Mouse (Mus musculus): ENCODE results near the gene Ankrd28. TPM values are rescaled to one million over a fixed set of nuclear protein-coding genes. Genes with fewer than 3 reads are reported as not detected.

Gene Ankrd28
- total and polyA plus RNA-seq, 2 experiments from 2014 or later = 6.9 to 29.1 TPM

DNA sequence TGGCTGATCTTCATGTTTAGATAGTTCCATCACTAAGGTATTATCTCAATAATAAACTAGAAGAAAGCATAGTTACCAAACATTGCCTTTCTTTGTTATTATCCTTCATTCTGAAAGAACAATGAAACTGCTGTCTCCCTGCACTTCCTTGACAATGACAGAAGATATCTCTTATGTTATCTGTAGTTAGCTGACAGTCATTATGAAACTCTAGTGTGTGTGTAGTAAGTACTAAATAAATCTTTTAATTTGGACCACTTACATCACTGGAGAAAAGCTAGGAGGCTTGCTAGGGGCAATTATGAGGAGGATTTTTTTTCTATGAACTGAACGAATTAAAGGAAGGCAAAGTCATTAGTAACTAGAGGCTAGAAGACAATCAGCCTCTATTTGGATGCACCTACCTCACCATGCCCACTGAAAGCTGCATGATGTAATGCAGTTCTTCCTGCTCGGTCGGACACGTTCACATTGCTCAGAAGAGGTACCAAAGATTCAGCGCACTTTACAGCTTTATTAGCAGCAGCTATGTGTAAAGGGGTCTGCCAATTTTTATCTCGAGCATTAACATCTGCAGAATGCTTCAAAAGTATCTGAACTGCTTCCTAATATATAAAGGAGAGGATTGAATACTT lies 82.1 kb downstream of the Ankrd28 start:
- Histone ChIP-seq H3K27ac (ENCODE audit: low read depth, low read length) (no peak overlapping the region), H3K4me1 (ENCODE audit: insufficient read depth) (no peaks in the 10 kb centered on the region), H3K9ac (no peak overlapping the region), H3K27me3 (ENCODE audit: insufficient read depth, low read length) (no peaks in the 10 kb centered on the region), H3K4me2 (ENCODE audit: low read depth) (no peak overlapping the region), H3K4me3 (ENCODE audit: low read depth, low read length) (no peak overlapping the region), H3K36me3 (ENCODE audit: insufficient read depth) (peaks cover 16% of the 10 kb centered on the region; the same call in 1 of the 2 replicates), H3K9me3 (ENCODE audit: low read length) (no peaks in the 10 kb centered on the region)
- no peak for TF ChIP-seq CTCF (IDR thresholded peaks at IDR 0.05; ENCODE audit: low read depth)
- ATAC-seq (no peak), DNase-seq (no peak)
- WGBS = 43% methylated on average over 6 of the region's 6 CpGs

DNA sequence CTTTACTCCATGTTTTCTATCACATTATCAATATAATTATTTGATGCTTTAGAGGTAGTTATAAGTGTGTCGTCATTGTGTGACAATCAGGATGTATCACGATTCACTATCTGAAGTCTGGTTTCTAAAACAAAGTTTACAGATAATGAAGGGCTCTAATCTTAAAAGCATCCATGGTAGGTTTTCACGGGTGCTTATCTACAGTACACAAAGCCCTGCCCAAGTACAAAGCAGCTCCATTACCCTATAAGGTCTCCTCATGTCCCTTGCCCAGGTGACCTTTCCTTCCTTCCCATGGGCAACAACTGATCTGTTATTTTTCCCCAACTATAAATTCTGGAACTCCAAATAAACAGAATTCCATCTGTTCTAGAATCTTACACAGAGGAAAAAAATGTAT lies 87.9 kb downstream of the Ankrd28 start:
- TF ChIP-seq CTCF (IDR thresholded peaks at IDR 0.05; ENCODE audit: low read depth) = no peak
- H3K9me3 ChIP-seq (ENCODE audit: low read length) = no peaks in the 10 kb centered on the region
- H3K4me2 ChIP-seq (ENCODE audit: low read depth) = no peak overlapping the region
- H3K4me3 ChIP-seq (ENCODE audit: low read depth, low read length) = no peak overlapping the region
- H3K9ac ChIP-seq = no peak overlapping the region
- no peaks in the 10 kb centered on the region for H3K27me3 ChIP-seq (ENCODE audit: insufficient read depth, low read length)
- no peak for ATAC-seq
- no peak for DNase-seq
- WGBS = 90% methylated on average over 3 of the region's 3 CpGs
- no peak overlapping the region for H3K27ac ChIP-seq (ENCODE audit: low read depth, low read length)
- H3K4me1 ChIP-seq (ENCODE audit: insufficient read depth) = no peaks in the 10 kb centered on the region
- H3K36me3 ChIP-seq (ENCODE audit: insufficient read depth) = peaks cover 39% of the 10 kb centered on the region

- H3K9me3 ChIP-seq (ENCODE audit: low read length) = no peaks in the 10 kb centered on the region
- H3K27ac ChIP-seq (ENCODE audit: low read depth, low read length) = no peak overlapping the region
- ATAC-seq = no peak
- no peak overlapping the region for H3K4me2 ChIP-seq (ENCODE audit: low read depth)
- no peak overlapping the region for H3K4me3 ChIP-seq (ENCODE audit: low read depth, low read length)
- WGBS = 87% methylated on average over 2 of the region's 2 CpGs
- no peaks in the 10 kb centered on the region for H3K4me1 ChIP-seq (ENCODE audit: insufficient read depth)
- H3K36me3 ChIP-seq (ENCODE audit: insufficient read depth) = peaks cover 23% of the 10 kb centered on the region
- no peak for TF ChIP-seq CTCF (IDR thresholded peaks at IDR 0.05; ENCODE audit: low read depth)
- no peak overlapping the region for H3K9ac ChIP-seq
- no peak for DNase-seq
- H3K27me3 ChIP-seq (ENCODE audit: insufficient read depth, low read length) = no peaks in the 10 kb centered on the region
Observed at GRCm38 (mm10) chr14:31734811-31735210, 95.6 kb downstream of the Ankrd28 start.

DNA sequence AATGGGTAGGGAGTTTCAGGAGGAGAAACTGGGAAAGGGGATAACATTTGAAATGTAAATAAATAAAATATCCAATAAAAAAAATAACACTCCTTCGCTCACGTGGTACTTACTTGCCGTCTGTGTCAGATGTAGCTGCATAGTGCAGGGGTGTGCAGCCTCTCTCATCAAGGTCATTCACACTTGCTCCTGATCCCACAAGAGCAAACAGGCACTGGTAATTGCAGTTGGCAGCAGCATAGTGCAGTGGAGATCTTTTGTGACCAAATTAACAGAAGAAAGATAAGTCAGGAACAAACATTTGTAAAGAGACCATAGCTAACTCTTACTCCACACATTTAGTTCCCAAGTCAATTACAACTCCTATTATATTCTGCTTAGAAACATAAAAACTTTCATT lies 102.9 kb downstream of the Ankrd28 start:
- H3K9me3 ChIP-seq (ENCODE audit: low read length) = no peaks in the 10 kb centered on the region
- DNase-seq = no peak
- H3K9ac ChIP-seq = no peak overlapping the region
- H3K4me3 ChIP-seq (ENCODE audit: low read depth, low read length) = no peak overlapping the region
- H3K36me3 ChIP-seq (ENCODE audit: insufficient read depth) = peaks cover 36% of the 10 kb centered on the region
- no peak overlapping the region for H3K27ac ChIP-seq (ENCODE audit: low read depth, low read length)
- no peak overlapping the region for H3K4me2 ChIP-seq (ENCODE audit: low read depth)
- TF ChIP-seq CTCF (IDR thresholded peaks at IDR 0.05; ENCODE audit: low read depth) = no peak
- no peaks in the 10 kb centered on the region for H3K27me3 ChIP-seq (ENCODE audit: insufficient read depth, low read length)
- no peaks in the 10 kb centered on the region for H3K4me1 ChIP-seq (ENCODE audit: insufficient read depth)
- ATAC-seq = no peak
- WGBS = 88% methylated on average over 3 of the region's 3 CpGs

- WGBS = 51% methylated on average over 1 of the region's 1 CpGs
- Histone ChIP-seq H3K4me1 (ENCODE audit: insufficient read depth) (no peaks in the 10 kb centered on the region), H3K9me3 (ENCODE audit: low read length) (no peaks in the 10 kb centered on the region), H3K4me2 (ENCODE audit: low read depth) (no peak overlapping the region), H3K27ac (ENCODE audit: low read depth, low read length) (no peak overlapping the region), H3K27me3 (ENCODE audit: insufficient read depth, low read length) (no peaks in the 10 kb centered on the region), H3K4me3 (ENCODE audit: low read depth, low read length) (no peak overlapping the region), H3K9ac (no peak overlapping the region), H3K36me3 (ENCODE audit: insufficient read depth) (peaks cover 44% of the 10 kb centered on the region)
- DNase-seq = no peak
- TF ChIP-seq CTCF (IDR thresholded peaks at IDR 0.05; ENCODE audit: low read depth) = no peak
- ATAC-seq = no peak
Observed at GRCm38 (mm10) chr14:31722746-31723145, 107.7 kb downstream of the Ankrd28 start.

GRCm38 (mm10) chr14:31721256-31721655 lies 109.2 kb downstream of the Ankrd28 start:
- H3K36me3 ChIP-seq (ENCODE audit: insufficient read depth) = peaks cover 42% of the 10 kb centered on the region
- H3K9ac ChIP-seq = no peak overlapping the region
- DNase-seq = no peak
- ATAC-seq = no peak
- no peak overlapping the region for H3K27ac ChIP-seq (ENCODE audit: low read depth, low read length)
- no peaks in the 10 kb centered on the region for H3K27me3 ChIP-seq (ENCODE audit: insufficient read depth, low read length)
- H3K4me1 ChIP-seq (ENCODE audit: insufficient read depth) = no peaks in the 10 kb centered on the region
- no peak for TF ChIP-seq CTCF (IDR thresholded peaks at IDR 0.05; ENCODE audit: low read depth)
- WGBS = 78% methylated on average over 3 of the region's 3 CpGs
- H3K9me3 ChIP-seq (ENCODE audit: low read length) = no peaks in the 10 kb centered on the region
- no peak overlapping the region for H3K4me3 ChIP-seq (ENCODE audit: low read depth, low read length)
- H3K4me2 ChIP-seq (ENCODE audit: low read depth) = no peak overlapping the region

- no peaks in the 10 kb centered on the region for H3K9me3 ChIP-seq (ENCODE audit: low read length)
- H3K4me1 ChIP-seq (ENCODE audit: insufficient read depth) = no peaks in the 10 kb centered on the region
- no peak overlapping the region for H3K4me3 ChIP-seq (ENCODE audit: low read depth, low read length)
- no peak overlapping the region for H3K4me2 ChIP-seq (ENCODE audit: low read depth)
- WGBS = 88% methylated on average over 2 of the region's 2 CpGs
- no peak for DNase-seq
- H3K9ac ChIP-seq = no peak overlapping the region
- ATAC-seq = no peak
- H3K27ac ChIP-seq (ENCODE audit: low read depth, low read length) = no peak overlapping the region
- no peak for TF ChIP-seq CTCF (IDR thresholded peaks at IDR 0.05; ENCODE audit: low read depth)
- no peaks in the 10 kb centered on the region for H3K27me3 ChIP-seq (ENCODE audit: insufficient read depth, low read length)
- peaks cover 41% of the 10 kb centered on the region for H3K36me3 ChIP-seq (ENCODE audit: insufficient read depth)
Observed at GRCm38 (mm10) chr14:31718332-31718731, 112.1 kb downstream of the Ankrd28 start.
